Mouse (Mus musculus) E14TG2a.4 (cell line): ENCODE results near the gene Cryba4.
A peak's percentile ranks its signal among the peaks of the same experiment; 100 is the strongest.

ENCODE experiments used
- H3K27me3 ChIP-seq: 2 replicates; pipeline ENCODE4 v1.6.1; 2014; ENCODE audit warnings: low read length, control low read depth; ENCODE audit not compliant: insufficient read depth
- H3K36me3 ChIP-seq: 2 replicates; pipeline ENCODE4 v1.6.1; 2014; ENCODE audit warnings: low read length, control low read depth; ENCODE audit not compliant: insufficient read depth
- H3K4me1 ChIP-seq: replicated peaks from 2 replicates; pipeline ENCODE4 v1.6.1; 2014; ENCODE audit warnings: low read depth, low read length, control low read depth
- H3K4me3 ChIP-seq: replicated peaks from 2 replicates; pipeline ENCODE4 v1.5.1; 2014; ENCODE audit warnings: mild to moderate bottlenecking, low read length
- H3K9me3 ChIP-seq: 2 replicates; pipeline ENCODE4 v1.6.1; 2014; ENCODE audit warnings: low read length, control low read depth
- CTCF ChIP-seq: conservative IDR thresholded peaks from 2 replicates; pipeline ENCODE4 v1.5.1; 2014; ENCODE audit warnings: low read length
- NANOG ChIP-seq: IDR thresholded peaks from 2 replicates; pipeline ENCODE4 v1.6.1; 2014; ENCODE audit warnings: borderline replicate concordance, low read length, mixed read lengths
- POU5F1 ChIP-seq: IDR thresholded peaks from 2 replicates; pipeline ENCODE4 v1.6.1; 2014; ENCODE audit warnings: low read length, borderline replicate concordance

Gene Cryba4

GRCm38 (mm10) chr5:112241849-112242248 is 10.5 kb downstream of the Cryba4 start:
- Histone ChIP-seq H3K4me1 (peaks cover 36% of the 10 kb centered on the region), H3K27me3 (peaks cover 39% of the 10 kb centered on the region), H3K9me3 (no peaks in the 10 kb centered on the region), H3K36me3 (no peaks in the 10 kb centered on the region), H3K4me3 (no peak overlapping the region)
- TF ChIP-seq CTCF: no peak
- no peak for TF ChIP-seq POU5F1
- TF ChIP-seq NANOG: no peak

- TF ChIP-seq POU5F1 (no peak), CTCF (peak; percentile 63)
- Histone ChIP-seq H3K27me3 (peaks cover 39% of the 10 kb centered on the region), H3K4me3 (no peak overlapping the region), H3K4me1 (peaks cover 40% of the 10 kb centered on the region), H3K36me3 (no peaks in the 10 kb centered on the region), H3K9me3 (peaks cover 8% of the 10 kb centered on the region)
These were observed 11.6 kb downstream of the Cryba4 start for GRCm38 (mm10) chr5:112240761-112241160.

GRCm38 (mm10) chr5:112238781-112239482 is 13.4 kb downstream of the Cryba4 start:
- no peak for TF ChIP-seq POU5F1
- no peak for TF ChIP-seq NANOG
- no peak for TF ChIP-seq CTCF
- Histone ChIP-seq H3K9me3 (peaks cover 9% of the 10 kb centered on the region), H3K4me1 (peaks cover 48% of the 10 kb centered on the region), H3K27me3 (peaks cover 29% of the 10 kb centered on the region), H3K4me3 (no peak overlapping the region), H3K36me3 (no peaks in the 10 kb centered on the region)

GRCm38 (mm10) chr5:112237866-112238570 is 14.3 kb downstream of the Cryba4 start:
- no peaks in the 10 kb centered on the region for H3K36me3 ChIP-seq
- peaks cover 45% of the 10 kb centered on the region for H3K4me1 ChIP-seq
- TF ChIP-seq CTCF: no peak
- no peak for TF ChIP-seq POU5F1
- no peak for TF ChIP-seq NANOG
- peaks cover 9% of the 10 kb centered on the region for H3K9me3 ChIP-seq
- no peak overlapping the region for H3K4me3 ChIP-seq
- peaks cover 29% of the 10 kb centered on the region for H3K27me3 ChIP-seq

GRCm38 (mm10) chr5:112237439-112237838 is 14.9 kb downstream of the Cryba4 start:
- H3K4me1 ChIP-seq: peaks cover 43% of the 10 kb centered on the region
- H3K4me3 ChIP-seq: peak overlapping the region; percentile 67
- no peaks in the 10 kb centered on the region for H3K36me3 ChIP-seq
- TF ChIP-seq NANOG (no peak), CTCF (no peak), POU5F1 (no peak)
- H3K27me3 ChIP-seq: peaks cover 29% of the 10 kb centered on the region
- peaks cover 9% of the 10 kb centered on the region for H3K9me3 ChIP-seq

- H3K4me3 ChIP-seq: no peak overlapping the region
- no peak for TF ChIP-seq NANOG
- no peak for TF ChIP-seq CTCF
- no peak for TF ChIP-seq POU5F1
- H3K27me3 ChIP-seq: peaks cover 34% of the 10 kb centered on the region
- no peaks in the 10 kb centered on the region for H3K36me3 ChIP-seq
- H3K4me1 ChIP-seq: peaks cover 43% of the 10 kb centered on the region
- H3K9me3 ChIP-seq: peaks cover 9% of the 10 kb centered on the region
These were observed 15.7 kb downstream of the Cryba4 start for GRCm38 (mm10) chr5:112236631-112237030.

- Histone ChIP-seq H3K36me3 (no peaks in the 10 kb centered on the region), H3K4me1 (peaks cover 43% of the 10 kb centered on the region), H3K4me3 (no peak overlapping the region), H3K9me3 (peaks cover 10% of the 10 kb centered on the region), H3K27me3 (peaks cover 41% of the 10 kb centered on the region)
- TF ChIP-seq NANOG: peak; percentile 44; the same call in 1 of the 2 replicates
- no peak for TF ChIP-seq CTCF
These were observed 16.5 kb downstream of the Cryba4 start for GRCm38 (mm10) chr5:112235806-112236205.

GRCm38 (mm10) chr5:112228240-112229076 is 23.9 kb downstream of the Cryba4 start:
- Histone ChIP-seq H3K27me3 (peaks cover 83% of the 10 kb centered on the region), H3K36me3 (no peaks in the 10 kb centered on the region), H3K4me3 (peak overlapping the region; percentile 76), H3K9me3 (0 out of 2 replicates have a peak, but pooled peaks cover 4% of the 10 kb centered on the region), H3K4me1 (peaks cover 41% of the 10 kb centered on the region)
- TF ChIP-seq POU5F1 (no peak), CTCF (no peak), NANOG (no peak)
